16 mouse cellular contexts compared by ENCODE assay signal in the genomic region with DNA sequence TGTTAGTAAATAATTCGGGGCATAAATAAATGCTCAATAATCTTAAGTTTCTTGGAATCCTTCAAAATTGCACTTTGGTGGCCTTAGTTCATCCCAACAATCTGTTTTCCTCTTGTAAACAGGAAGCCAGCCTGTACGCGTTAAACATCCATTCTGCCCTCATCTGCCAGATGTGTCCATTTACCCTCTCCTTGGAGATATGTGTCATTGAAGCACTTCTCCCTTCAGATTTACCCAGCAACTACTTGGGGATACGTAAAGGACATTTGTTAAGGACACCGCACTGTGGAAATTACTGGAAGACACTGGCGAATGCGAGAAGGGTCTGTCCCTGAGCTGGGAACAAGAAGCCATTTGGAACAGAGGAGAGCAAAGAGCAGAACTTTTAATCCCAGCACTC.
"Had no signal": no experiment of that assay in that cellular context is flagged by ENCODE, and none has a peak within 500 bp of the region (broad histone marks: within the 10 kb centered on the region; RNA-seq: fewer than 3 reads in every experiment).

No protein-coding gene starts in this region.

- H3K36me3 ChIP-seq: neural tube, embryonic 13.5 days; neural tube, embryonic 15.5 days; stomach, embryonic 15.5 days had no signal

- H3K4me2 ChIP-seq: neural tube, embryonic 13.5 days; neural tube, embryonic 15.5 days; stomach, embryonic 15.5 days had no signal

- H3K4me3 ChIP-seq: neural tube, embryonic 13.5 days; neural tube, embryonic 15.5 days; stomach, embryonic 15.5 days had no signal

- H3K4me1 ChIP-seq: neural tube, embryonic 13.5 days; neural tube, embryonic 15.5 days; stomach, embryonic 15.5 days had no signal

- H3K9me3 ChIP-seq: stomach, embryonic 15.5 days had no signal

- H3K27me3 ChIP-seq: neural tube, embryonic 13.5 days; neural tube, embryonic 15.5 days; stomach, embryonic 15.5 days had no signal

- H3K9ac ChIP-seq: neural tube, embryonic 13.5 days; neural tube, embryonic 15.5 days; stomach, embryonic 15.5 days had no signal

- H3K27ac ChIP-seq: neural tube, embryonic 13.5 days; neural tube, embryonic 15.5 days; stomach, embryonic 15.5 days; stomach, postnatal 0 days had no signal

- DNase-seq: retina, postnatal 1 day; right cerebral cortex, adult 18-20 months; right cerebral cortex, postnatal 14 days; right cerebral cortex, postnatal 25 days; right cerebral cortex, postnatal 4 days; spleen, adult 18-20 months; thymus, adult 18-20 months; thymus, adult 2 months; thymus, postnatal 14 days; thymus, postnatal 25 days; thymus, postnatal 36 days; thymus, postnatal 4 days had no signal
